Mouse (Mus musculus) hindbrain, embryonic 11.5 days (tissue): ENCODE data around the gene Repin1. TPM values are rescaled to one million over a fixed set of nuclear protein-coding genes. Genes with fewer than 3 reads are reported as not detected.

Experiments used
- ATAC-seq: fragments of 200-750 bp; cut with Nextera tagmentation; 2 replicates; pipeline ENCODE4 v1.8.0; 2017; ENCODE audit warnings: mild to moderate bottlenecking, moderate TSS enrichment, moderate library complexity; ENCODE audit not compliant: low FRiP score
- DNase-seq: peaks from one replicate; pipeline ENCODE4 v3.0.0-alpha.2; 2015; ENCODE audit warnings: low spot score
- H3K27ac ChIP-seq: fragments of 300-500 bp; sonication (generic); 2 replicates; pipeline ENCODE4 v1.5.1; 2014; ENCODE audit warnings: mild to moderate bottlenecking, low read depth, low read length
- H3K27me3 ChIP-seq: fragments of 300-500 bp; sonication (generic); 2 replicates; pipeline ENCODE4 v1.6.1; 2014; ENCODE audit warnings: mild to moderate bottlenecking, low read length, moderate library complexity, mixed read lengths; ENCODE audit not compliant: control insufficient read depth, insufficient read depth
- H3K36me3 ChIP-seq: fragments of 300-500 bp; sonication (generic); 2 replicates; pipeline ENCODE4 v1.6.1; 2014; ENCODE audit warnings: mild to moderate bottlenecking, low read length, moderate library complexity, mixed read lengths; ENCODE audit not compliant: control insufficient read depth, insufficient read depth
- H3K4me1 ChIP-seq: fragments of 300-500 bp; sonication (generic); replicated peaks from 2 replicates; pipeline ENCODE4 v1.6.1; 2014; ENCODE audit warnings: low read length, mixed read lengths; ENCODE audit not compliant: control insufficient read depth, insufficient read depth
- H3K4me2 ChIP-seq: fragments of 300-500 bp; sonication (generic); replicated peaks from 2 replicates; pipeline ENCODE4 v1.6.1; 2014; ENCODE audit warnings: mild to moderate bottlenecking, low read depth, low read length
- H3K4me3 ChIP-seq: fragments of 300-500 bp; sonication (generic); 2 replicates; pipeline ENCODE4 v1.5.1; 2014; ENCODE audit warnings: low read depth, low read length
- H3K9ac ChIP-seq: fragments of 300-500 bp; sonication (generic); 2 replicates; pipeline ENCODE4 v1.6.1; 2014; ENCODE audit warnings: low read depth, low read length
- H3K9me3 ChIP-seq: fragments of 300-500 bp; sonication (generic); 2 replicates; pipeline ENCODE4 v1.6.1; 2016; ENCODE audit warnings: low read length; ENCODE audit not compliant: control insufficient read depth
- WGBS: fragments of 180-500 bp; shearing (Covaris S2); extraction: QIAGEN DNeasy Blood & Tissue Kit; methylation state at CpG from one replicate; pipeline ENCODE4 v1.1.7; 2014; 5-methylcytosine and 5-hydroxymethylcytosine counted together
- polyA plus RNA-seq: library from polyadenylated mRNA; unstranded; fragments of >200 nt; fragmentation: Nextera tagmentation; extraction: Ambion mirVana; gene quantifications from 2 replicates; pipeline ENCODE4 v1.2.1, GENCODE M21; 2014

Repin1 gene
- polyA plus RNA-seq, 1 experiment from 2014 or later = 37.8 TPM

DNA sequence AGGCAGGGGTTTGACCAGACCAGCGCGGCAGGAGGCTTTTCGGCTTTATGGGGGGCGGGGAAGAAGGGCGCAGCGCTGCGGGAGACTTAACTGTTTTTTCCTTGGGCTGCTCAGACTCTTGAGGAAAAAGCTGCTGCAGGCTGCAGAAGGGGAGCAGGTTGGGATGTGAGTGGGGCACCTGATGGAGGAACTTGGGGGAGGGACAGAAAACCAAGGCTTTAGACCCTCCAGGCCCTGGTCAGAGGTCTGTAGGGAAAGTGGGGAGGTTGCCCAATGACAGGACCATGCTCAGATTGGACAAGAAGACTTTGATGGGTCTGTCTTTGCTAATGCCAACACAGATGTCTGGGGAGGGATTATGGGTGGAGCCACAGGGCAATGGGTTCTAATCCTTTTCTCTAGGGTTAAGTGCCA is 33.8 kb downstream of the Repin1 start:
- Histone ChIP-seq H3K4me1 (peaks cover 2% of the 10 kb centered on the region), H3K27ac (no peak overlapping the region), H3K4me3 (peak overlapping the region; percentile 37), H3K27me3 (peaks cover 26% of the 10 kb centered on the region), H3K36me3 (no peaks in the 10 kb centered on the region), H3K9me3 (no peaks in the 10 kb centered on the region), H3K4me2 (peak overlapping the region; percentile 64), H3K9ac (no peak overlapping the region)
- ATAC-seq (no peak), DNase-seq (no peak)
- 2% methylated on average over 7 of the region's 7 CpGs for WGBS

DNA sequence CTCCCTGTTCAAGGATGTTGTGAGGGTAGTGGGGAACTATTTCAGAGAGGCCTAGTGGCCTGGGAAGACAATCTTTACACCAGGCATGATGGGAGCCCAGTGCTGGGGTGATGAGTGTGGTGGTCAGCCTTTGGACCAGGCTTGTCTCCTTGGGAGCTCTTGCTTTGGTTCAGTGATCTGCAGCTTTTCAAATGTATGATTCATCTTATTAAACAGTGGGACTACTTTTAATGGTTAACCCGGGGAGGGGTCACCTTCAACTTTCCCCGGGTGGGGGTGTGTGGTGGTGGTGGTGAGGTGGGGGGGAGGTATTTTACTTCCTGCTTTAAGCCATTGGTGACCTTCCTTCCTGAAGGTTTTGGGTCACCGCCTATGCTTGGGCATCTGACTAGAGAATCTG is 34.7 kb downstream of the Repin1 start:
- ATAC-seq (no peak), DNase-seq (no peak)
- H3K27ac ChIP-seq = no peak overlapping the region
- peaks cover 26% of the 10 kb centered on the region for H3K27me3 ChIP-seq
- no peak overlapping the region for H3K9ac ChIP-seq
- H3K36me3 ChIP-seq = no peaks in the 10 kb centered on the region
- no peak overlapping the region; the same call in 1 of the 2 replicates for H3K4me2 ChIP-seq
- no peaks in the 10 kb centered on the region for H3K9me3 ChIP-seq
- H3K4me3 ChIP-seq = no peak overlapping the region
- 75% methylated on average over 3 of the region's 3 CpGs for WGBS
- peaks cover 2% of the 10 kb centered on the region for H3K4me1 ChIP-seq

DNA sequence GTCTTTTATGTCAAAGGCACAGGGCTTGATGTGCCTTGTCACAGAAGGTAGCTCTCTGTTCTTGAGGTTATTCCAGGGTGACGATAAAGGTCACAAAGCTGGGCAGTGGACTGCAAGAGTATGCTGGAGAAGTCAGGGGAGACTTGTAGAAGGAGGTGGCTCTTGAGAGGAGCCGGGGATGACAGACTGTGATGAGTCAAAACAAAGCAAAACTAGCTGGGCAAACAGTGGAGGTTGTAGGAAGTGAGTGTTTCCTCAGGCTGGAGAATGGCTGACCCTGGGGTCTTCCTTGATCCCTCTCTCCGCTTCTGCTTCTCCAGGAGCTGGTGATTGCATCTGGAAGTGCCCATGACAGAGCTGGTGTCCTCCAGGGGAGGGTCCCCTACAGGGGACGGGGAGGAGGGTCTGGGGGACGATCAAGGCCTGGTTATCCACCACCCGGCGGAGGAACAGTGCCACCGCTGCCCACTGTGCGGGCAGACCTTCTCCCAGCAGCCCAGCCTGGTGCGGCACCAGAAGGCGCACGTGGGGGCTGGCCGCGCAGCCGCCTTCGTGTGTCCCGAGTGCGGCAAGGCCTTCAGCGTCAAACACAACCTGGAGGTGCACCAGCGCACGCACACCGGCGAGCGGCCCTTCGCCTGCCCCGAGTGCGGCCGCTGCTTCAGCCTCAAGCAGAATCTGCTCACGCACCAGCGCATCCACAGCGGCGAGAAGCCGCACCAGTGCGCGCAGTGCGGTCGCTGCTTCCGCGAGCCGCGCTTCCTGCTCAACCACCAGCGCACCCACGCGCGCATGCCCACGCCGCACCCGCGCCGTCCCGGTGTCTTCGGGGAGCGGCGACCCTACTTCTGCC is 35.4 kb downstream of the Repin1 start:
- H3K4me2 ChIP-seq = peak overlapping the region; percentile 82
- H3K9ac ChIP-seq = peak overlapping the region; percentile 64
- ATAC-seq = peak; percentile 53
- H3K27me3 ChIP-seq = peaks cover 26% of the 10 kb centered on the region
- no peak overlapping the region for H3K27ac ChIP-seq
- no peaks in the 10 kb centered on the region for H3K36me3 ChIP-seq
- WGBS = 7% methylated on average over 52 of the region's 54 CpGs
- no peaks in the 10 kb centered on the region for H3K9me3 ChIP-seq
- H3K4me1 ChIP-seq = peaks cover 2% of the 10 kb centered on the region
- H3K4me3 ChIP-seq = peak overlapping the region; percentile 36
- peak; percentile 48 for DNase-seq

DNA sequence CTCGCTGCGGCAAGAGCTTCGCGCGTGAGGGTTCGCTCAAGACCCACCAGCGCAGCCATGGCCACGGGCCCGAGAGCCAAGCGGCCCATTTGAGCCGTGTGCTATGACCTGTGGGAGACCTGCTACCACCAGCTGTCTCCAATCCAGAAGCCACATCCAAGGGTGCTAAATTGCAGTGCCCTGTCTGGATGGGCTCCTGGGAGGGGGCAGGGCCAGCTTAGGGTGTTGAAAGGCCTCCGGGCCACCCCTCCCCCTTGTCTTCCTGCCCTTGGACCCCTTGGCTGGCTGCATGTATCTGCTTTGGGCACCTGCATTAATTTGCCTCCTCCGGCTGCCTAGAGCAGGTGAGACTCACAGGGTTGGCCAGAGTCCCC is 36.0 kb downstream of the Repin1 start:
- peaks cover 26% of the 10 kb centered on the region for H3K27me3 ChIP-seq
- H3K4me2 ChIP-seq = peak overlapping the region; percentile 82
- no peak for DNase-seq
- H3K9ac ChIP-seq = peak overlapping the region; percentile 64
- H3K4me1 ChIP-seq = peaks cover 2% of the 10 kb centered on the region
- peak; percentile 38 for ATAC-seq
- H3K27ac ChIP-seq = no peak overlapping the region
- 21% methylated on average over 13 of the region's 13 CpGs for WGBS
- H3K36me3 ChIP-seq = no peaks in the 10 kb centered on the region
- peak overlapping the region; percentile 36 for H3K4me3 ChIP-seq
- H3K9me3 ChIP-seq = no peaks in the 10 kb centered on the region

DNA sequence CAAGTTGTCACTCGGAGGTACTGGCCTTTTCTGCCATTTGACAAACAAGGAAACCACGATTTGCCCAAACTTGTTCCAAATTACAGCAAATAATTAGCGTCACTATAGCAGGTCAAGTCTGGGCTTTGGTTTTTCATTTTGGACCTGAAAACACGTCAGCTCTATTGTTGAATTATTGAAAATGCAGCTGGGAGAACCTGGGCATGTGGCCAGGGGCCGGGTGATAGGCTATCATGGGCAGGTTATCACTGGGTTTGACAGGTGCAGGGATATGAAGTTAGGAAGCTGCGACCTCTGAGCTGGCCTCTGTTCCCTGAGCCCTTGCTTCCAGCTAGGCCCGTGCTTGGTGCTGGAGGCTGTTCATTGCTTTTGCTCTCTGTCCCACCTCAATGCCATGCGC is 37.1 kb downstream of the Repin1 start:
- H3K4me2 ChIP-seq = no peak overlapping the region
- H3K4me1 ChIP-seq = peaks cover 2% of the 10 kb centered on the region
- no peak overlapping the region for H3K9ac ChIP-seq
- H3K36me3 ChIP-seq = no peaks in the 10 kb centered on the region
- H3K27ac ChIP-seq = no peak overlapping the region
- peaks cover 24% of the 10 kb centered on the region for H3K27me3 ChIP-seq
- no peaks in the 10 kb centered on the region for H3K9me3 ChIP-seq
- ATAC-seq (no peak), DNase-seq (no peak)
- 90% methylated on average over 8 of the region's 8 CpGs for WGBS
- H3K4me3 ChIP-seq = no peak overlapping the region

DNA sequence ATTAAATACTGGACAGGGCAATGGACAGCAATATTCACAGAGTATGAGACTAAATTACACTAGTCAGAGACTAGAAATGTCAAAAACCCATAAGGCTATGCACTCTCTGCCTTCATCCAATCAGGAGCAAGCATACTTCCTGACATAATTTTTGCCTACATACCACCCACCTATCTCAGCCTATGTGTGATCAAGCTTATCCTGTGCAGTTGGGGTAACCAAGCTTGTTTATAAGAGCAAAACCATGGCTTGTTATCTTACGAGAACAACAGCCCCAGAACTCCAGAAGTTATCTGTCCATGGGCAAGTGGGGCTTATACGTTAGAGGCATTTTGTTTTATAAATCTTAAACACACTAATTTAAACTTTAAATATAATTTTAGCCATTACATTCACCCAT is 41.4 kb downstream of the Repin1 start:
- Histone ChIP-seq H3K4me2 (no peak overlapping the region), H3K9me3 (no peaks in the 10 kb centered on the region), H3K9ac (no peak overlapping the region), H3K36me3 (no peaks in the 10 kb centered on the region), H3K27ac (no peak overlapping the region), H3K27me3 (no peaks in the 10 kb centered on the region; the same call in 1 of the 2 replicates), H3K4me1 (no peaks in the 10 kb centered on the region), H3K4me3 (no peak overlapping the region)
- WGBS = 90% methylated on average over 2 of the region's 2 CpGs
- no peak for DNase-seq
- no peak for ATAC-seq

DNA sequence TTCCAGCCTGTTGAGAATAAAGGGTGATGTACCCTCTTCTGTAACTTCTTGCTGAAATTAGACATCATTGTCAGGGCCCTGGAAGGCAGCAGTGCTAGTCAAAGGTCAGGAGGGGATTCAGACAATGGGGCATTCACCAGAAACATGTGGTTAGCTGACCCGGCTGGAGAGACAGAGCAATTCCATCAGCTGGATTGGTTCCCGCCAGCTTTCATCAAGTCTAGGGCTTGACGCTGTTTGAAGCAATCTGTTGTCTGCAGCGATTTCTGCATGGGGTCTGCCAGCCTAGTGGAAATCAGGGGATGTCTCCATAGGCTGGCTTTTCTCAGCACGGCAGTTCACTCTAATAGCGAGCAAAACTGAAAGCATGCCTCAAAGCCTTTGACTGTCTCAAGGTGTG is 42.8 kb downstream of the Repin1 start:
- Histone ChIP-seq H3K9me3 (no peaks in the 10 kb centered on the region), H3K4me1 (no peaks in the 10 kb centered on the region), H3K4me3 (no peak overlapping the region), H3K27ac (no peak overlapping the region), H3K4me2 (no peak overlapping the region), H3K27me3 (no peaks in the 10 kb centered on the region), H3K36me3 (no peaks in the 10 kb centered on the region), H3K9ac (no peak overlapping the region)
- 35% methylated on average over 6 of the region's 6 CpGs for WGBS
- no peak for ATAC-seq
- DNase-seq = no peak

DNA sequence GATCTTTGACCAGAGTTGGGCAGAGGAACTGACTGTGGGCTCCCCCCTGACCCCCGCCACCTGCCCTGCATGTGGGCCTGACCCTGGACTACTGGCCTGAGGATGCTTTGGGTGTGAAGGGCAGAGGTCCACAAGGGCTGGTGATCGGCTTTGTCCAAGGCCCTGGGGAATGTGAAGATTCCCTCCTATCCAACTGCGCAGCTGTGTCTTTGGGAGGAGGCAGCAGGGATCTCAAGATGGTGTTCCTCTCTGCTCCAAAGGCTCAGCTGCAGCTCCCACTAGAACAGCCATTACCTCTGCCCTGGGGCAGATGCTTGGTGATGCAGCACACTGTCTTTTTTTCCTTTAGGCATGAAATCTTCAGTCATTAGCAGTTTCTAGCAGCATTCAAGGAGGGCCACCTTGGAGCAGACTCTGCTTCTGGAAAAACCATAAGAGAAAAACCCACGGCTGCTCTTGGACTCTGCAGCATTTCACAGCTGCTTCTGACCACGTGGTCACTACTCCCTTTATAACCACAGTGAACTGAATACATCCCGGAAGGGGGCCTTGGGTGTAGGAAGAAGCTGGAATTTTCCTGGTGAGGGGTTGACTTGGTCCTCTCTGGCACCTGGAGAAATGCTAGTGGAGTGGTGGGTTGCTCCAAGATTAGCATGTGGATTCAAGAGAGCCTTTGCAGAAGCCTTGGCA is 44.3 kb downstream of the Repin1 start:
- H3K4me3 ChIP-seq = no peak overlapping the region
- no peaks in the 10 kb centered on the region for H3K36me3 ChIP-seq
- no peak overlapping the region for H3K9ac ChIP-seq
- H3K4me1 ChIP-seq = no peaks in the 10 kb centered on the region
- no peak overlapping the region for H3K4me2 ChIP-seq
- no peaks in the 10 kb centered on the region for H3K27me3 ChIP-seq
- no peak for ATAC-seq
- no peak overlapping the region for H3K27ac ChIP-seq
- 62% methylated on average over 6 of the region's 6 CpGs for WGBS
- no peaks in the 10 kb centered on the region for H3K9me3 ChIP-seq
- DNase-seq = no peak

DNA sequence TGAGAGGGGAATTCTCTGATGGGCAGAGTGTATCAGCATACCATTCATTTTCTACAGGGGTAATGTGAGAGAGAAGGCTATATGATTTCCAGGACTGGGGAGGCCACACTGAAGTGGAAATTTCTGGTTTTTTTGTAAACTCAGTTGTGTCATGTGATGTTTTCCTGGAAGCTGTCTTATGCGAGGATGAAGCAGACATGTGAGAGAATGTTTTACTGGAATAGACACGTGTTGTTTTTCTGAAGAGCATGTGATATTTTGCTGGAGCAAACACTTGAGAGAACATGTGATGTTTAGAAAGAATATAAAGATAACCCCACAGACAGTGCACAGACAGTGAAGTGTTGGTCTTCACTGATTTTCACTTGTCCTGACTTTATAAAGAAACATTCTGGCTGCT is 44.9 kb downstream of the Repin1 start:
- Histone ChIP-seq H3K4me2 (no peak overlapping the region), H3K36me3 (no peaks in the 10 kb centered on the region), H3K9ac (no peak overlapping the region), H3K9me3 (no peaks in the 10 kb centered on the region), H3K4me3 (no peak overlapping the region), H3K27me3 (no peaks in the 10 kb centered on the region), H3K27ac (no peak overlapping the region), H3K4me1 (no peaks in the 10 kb centered on the region)
- DNase-seq (no peak), ATAC-seq (no peak)
- 75% methylated on average over 2 of the region's 2 CpGs for WGBS
